Mouse (Mus musculus) kidney, postnatal 14 days (tissue): Measurements from ENCODE around the gene H2afx.
"Not testable (repeated sequence)": the region's sequence is repeated elsewhere in the genome, so short reads cannot be mapped to it uniquely, and the experiment has no call there.

ENCODE experiments used
- DNase-seq: peaks from one replicate; pipeline ENCODE4 v3.0.0; 2022; ENCODE audit warnings: mixed read lengths

The H2afx gene

GRCm38 (mm10) chr9:44342605-44343004 lies 8.1 kb downstream of the H2afx start:
- no peak for DNase-seq

- DNase-seq = no peak
Measured at GRCm38 (mm10) chr9:44343290-44343689, 8.8 kb downstream of the H2afx start.

- peak; percentile 96 for DNase-seq
Measured at GRCm38 (mm10) chr9:44343781-44344421, 9.4 kb downstream of the H2afx start, which contains the start of gene Hmbs. Gene Hmbs, minus strand, starts transcription at chr9:44344228.

- DNase-seq = no peak
Measured at GRCm38 (mm10) chr9:44345570-44346433, 11.3 kb downstream of the H2afx start.

- no peak for DNase-seq
Measured at GRCm38 (mm10) chr9:44347166-44347565, 12.7 kb downstream of the H2afx start.

GRCm38 (mm10) chr9:44347621-44348020 lies 13.1 kb downstream of the H2afx start:
- DNase-seq = no peak

- no peak for DNase-seq
Measured at GRCm38 (mm10) chr9:44348546-44348945, 14.1 kb downstream of the H2afx start.

GRCm38 (mm10) chr9:44351396-44351795 lies 16.9 kb downstream of the H2afx start:
- no peak for DNase-seq

- DNase-seq = no peak
Measured at GRCm38 (mm10) chr9:44352337-44352736, 17.8 kb downstream of the H2afx start.

- no peak for DNase-seq
Measured at GRCm38 (mm10) chr9:44353142-44353541, 18.6 kb downstream of the H2afx start.

GRCm38 (mm10) chr9:44357207-44357606 lies 22.7 kb downstream of the H2afx start:
- DNase-seq = peak; percentile 30

- DNase-seq = peak; percentile 97
Measured at GRCm38 (mm10) chr9:44361190-44361917, 26.9 kb downstream of the H2afx start, which contains the start of gene Vps11. Gene Vps11, minus strand, starts transcription at chr9:44361670.

GRCm38 (mm10) chr9:44361931-44362330 lies 27.4 kb downstream of the H2afx start:
- DNase-seq = not testable (repeated sequence)

GRCm38 (mm10) chr9:44364480-44364879 lies 30.0 kb downstream of the H2afx start:
- DNase-seq = peak; percentile 17

GRCm38 (mm10) chr9:44373386-44373785 lies 38.9 kb downstream of the H2afx start:
- no peak for DNase-seq

- DNase-seq = no peak
Measured at GRCm38 (mm10) chr9:44376141-44376540, 41.6 kb downstream of the H2afx start.

- not testable (repeated sequence) for DNase-seq
Measured at GRCm38 (mm10) chr9:44377335-44377734, 42.8 kb downstream of the H2afx start.

- no peak for DNase-seq
Measured at GRCm38 (mm10) chr9:44378153-44378730, 43.7 kb downstream of the H2afx start.

- peak; percentile 100 for DNase-seq
Measured at GRCm38 (mm10) chr9:44379054-44379834, 44.8 kb downstream of the H2afx start, which contains the start of gene Hyou1. Gene Hyou1, plus strand, starts transcription at chr9:44379490.

GRCm38 (mm10) chr9:44379862-44380261 lies 45.4 kb downstream of the H2afx start:
- DNase-seq = no peak

- DNase-seq = no peak
Measured at GRCm38 (mm10) chr9:44384596-44384995, 50.1 kb downstream of the H2afx start.
